8 mouse cellular contexts compared by ENCODE assay signal in the genomic region with DNA sequence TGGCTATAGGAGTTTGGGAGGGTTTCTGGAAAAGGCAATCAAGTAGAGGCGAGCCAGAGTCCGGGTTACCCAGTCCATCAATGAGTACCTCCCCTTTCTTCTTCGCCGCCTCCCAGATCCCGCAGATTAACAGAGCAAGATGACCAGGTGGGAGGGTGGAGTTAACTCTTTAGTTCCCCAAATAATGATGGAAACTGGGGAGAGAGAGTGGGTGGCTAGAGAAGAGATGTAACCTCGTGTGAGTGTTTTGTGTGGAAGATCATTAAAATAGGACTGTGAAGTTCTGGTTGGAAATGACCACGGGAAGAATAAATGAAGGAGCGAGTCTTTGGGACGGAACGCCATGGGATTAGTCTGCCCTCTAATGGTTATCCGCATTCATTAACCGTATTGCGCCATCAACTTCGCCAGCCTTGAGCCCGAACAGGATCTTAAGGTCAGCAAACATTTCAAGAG. TPM values are rescaled to one million over a fixed set of nuclear protein-coding genes. Genes with fewer than 3 reads are reported as not detected.
DNase-seq lines count a peak whose midpoint lies in the region; ATAC-seq and TF ChIP-seq lines count a peak whose summit lies in the region.

No protein-coding gene starts in this region.

- no peaks in the 10 kb centered on the region for H3K9me3 ChIP-seq in liver, embryonic 13.5 days (replicated peaks)
- no peaks in the 10 kb centered on the region for H3K9me3 ChIP-seq in neural tube, embryonic 12.5 days

- H3K4me3 ChIP-seq in heart, adult 2 months: peak overlapping the region; percentile 62
- H3K4me3 ChIP-seq in kidney, adult 2 months (ENCODE audit: insufficient read depth, low read depth, low read length): peak overlapping the region; percentile 57
- H3K4me3 ChIP-seq in liver, embryonic 13.5 days (replicated peaks): peak overlapping the region; percentile 55
- H3K4me3 ChIP-seq in neural tube, embryonic 12.5 days: peak overlapping the region; percentile 48

- H3K27ac ChIP-seq in heart, adult 2 months: peak overlapping the region; percentile 91
- H3K27ac ChIP-seq in kidney, adult 2 months (ENCODE audit: insufficient read depth, low read depth, low read length): no peak overlapping the region; the same call in 1 of the 2 replicates
- H3K27ac ChIP-seq in liver, embryonic 13.5 days: no peak overlapping the region
- H3K27ac ChIP-seq in neural tube, embryonic 12.5 days: no peak overlapping the region

- H3K27me3 ChIP-seq in heart, adult 2 months (ENCODE audit: control insufficient read depth, insufficient read depth, low read length): peaks cover 4% of the 10 kb centered on the region
- H3K27me3 ChIP-seq in kidney, adult 2 months (replicated peaks; ENCODE audit: control insufficient read depth, insufficient read depth, low read length): no peaks in the 10 kb centered on the region
- peaks cover 75% of the 10 kb centered on the region for H3K27me3 ChIP-seq in liver, embryonic 13.5 days
- peaks cover 44% of the 10 kb centered on the region for H3K27me3 ChIP-seq in neural tube, embryonic 12.5 days (replicated peaks)

- peak; percentile 92 for TF ChIP-seq CTCF in heart, adult 2 months (IDR thresholded peaks at IDR 0.05)
- TF ChIP-seq CTCF in kidney, adult 2 months (conservative IDR thresholded peaks at IDR 0.05; ENCODE audit: insufficient read depth, insufficient read length, low read depth, low read length): peak; percentile 94

- H3K36me3 ChIP-seq in heart, adult 2 months (ENCODE audit: control insufficient read depth, insufficient read depth, low read length): no peaks in the 10 kb centered on the region
- H3K36me3 ChIP-seq in kidney, adult 2 months (ENCODE audit: control insufficient read depth, insufficient read depth, low read length): no peaks in the 10 kb centered on the region
- no peaks in the 10 kb centered on the region for H3K36me3 ChIP-seq in liver, embryonic 13.5 days
- no peaks in the 10 kb centered on the region for H3K36me3 ChIP-seq in neural tube, embryonic 12.5 days

- intact Hi-C loops in heart, adult 2 months (cut with DNase I): loop anchor here (1.0 to 10.0 kb wide), 3 partner anchors 54 to 244 kb away; a partner anchor contains a TSS

- peak; percentile 87; the same call in 1 of the 2 replicates for TF ChIP-seq EP300 in heart, adult 2 months (IDR thresholded peaks at IDR 0.05; ENCODE audit: insufficient read depth, low read depth, low read length)

- no peaks in the 10 kb centered on the region; the same call in 1 of the 2 replicates for H3K79me2 ChIP-seq in heart, adult 2 months (replicated peaks; ENCODE audit: control insufficient read depth, insufficient read depth, low read length)

- peak overlapping the region; percentile 80 for H3K9ac ChIP-seq in heart, adult 2 months (ENCODE audit: low read depth, low read length)
- no peak overlapping the region for H3K9ac ChIP-seq in liver, embryonic 13.5 days
- H3K9ac ChIP-seq in neural tube, embryonic 12.5 days: 0 out of 2 replicates have a peak overlapping the region, but pooled peaks have one; percentile 56

- DNase-seq in CD4-positive helper T cell, adult 2 months (ENCODE audit: low read depth, low spot score): peak; percentile 32
- DNase-seq in adrenal gland, adult 2 months: peak; percentile 87
- DNase-seq in embryo, embryonic 11.5 days (ENCODE audit: low read depth, low spot score): peak; percentile 49
- DNase-seq in heart, adult 2 months: peak; percentile 52 to 73
- peak; percentile 86 for DNase-seq in kidney, adult 2 months
- no peak for DNase-seq in liver, embryonic 13.5 days

- no peak for TF ChIP-seq POLR2A in heart, adult 2 months (IDR thresholded peaks at IDR 0.05; ENCODE audit: insufficient read depth, low read depth, low read length)
- no peak for TF ChIP-seq POLR2A in kidney, adult 2 months (IDR thresholded peaks at IDR 0.05; ENCODE audit: low read depth, low read length)

- ATAC-seq in liver, embryonic 13.5 days (ENCODE audit: low read depth): peak; percentile 24; the same call in 1 of the 2 replicates
- peak; percentile 39 for ATAC-seq in neural tube, embryonic 12.5 days (ENCODE audit: low FRiP score, low read depth)
- ATAC-seq in activated CD4-positive, CD25-positive, alpha-beta regulatory T cell, adult 4 months: no peak

- WGBS in heart, adult 2 months: under 1% methylated on average over 15 of the region's 15 CpGs
- WGBS in kidney, adult 2 months: 0% methylated on average over 15 of the region's 15 CpGs
- under 1% methylated on average over 15 of the region's 15 CpGs for WGBS in liver, embryonic 13.5 days (ENCODE audit: insufficient replicate concordance)
- under 1% methylated on average over 15 of the region's 15 CpGs for WGBS in neural tube, embryonic 12.5 days

- peak overlapping the region; percentile 70 for H3K4me2 ChIP-seq in liver, embryonic 13.5 days
- peak overlapping the region; percentile 69 for H3K4me2 ChIP-seq in neural tube, embryonic 12.5 days (replicated peaks)

- no peaks in the 10 kb centered on the region for H3K4me1 ChIP-seq in heart, adult 2 months (ENCODE audit: control insufficient read depth, insufficient read depth, low read length)
- H3K4me1 ChIP-seq in kidney, adult 2 months (ENCODE audit: control insufficient read depth, insufficient read depth, low read length): no peaks in the 10 kb centered on the region
- H3K4me1 ChIP-seq in liver, embryonic 13.5 days (replicated peaks): peaks cover 15% of the 10 kb centered on the region
- H3K4me1 ChIP-seq in neural tube, embryonic 12.5 days: peaks cover 12% of the 10 kb centered on the region; the same call in 1 of the 2 replicates

RNA-seq across cellular contexts. Expression of a gene that starts 0.7 kb away (rescaled TPM):
- total RNA-seq in adrenal gland, adult 2 months (2021): 100 to 1,000 TPM; 193 to 290 TPM
- polyA plus RNA-seq in adrenal gland, adult 2 months (2012; rRNA removed): 367 and 435 TPM in 2 replicates
- 10 to 100 TPM; 16.1 to 16.3 TPM for total RNA-seq in heart, adult 2 months (2021)
- polyA plus RNA-seq in heart, adult 2 months (2012; rRNA removed): 35.0 and 47.5 TPM in 2 replicates
- 51.4 and 55.4 TPM in 2 replicates for polyA plus RNA-seq in kidney, adult 2 months (2012; rRNA removed)
- polyA plus RNA-seq in liver, embryonic 13.5 days (2015; fragmentation: Nextera tagmentation; extraction: Ambion mirVana): 4.0 TPM in 2 replicates
- polyA plus RNA-seq in neural tube, embryonic 12.5 days (2016; fragmentation: Nextera tagmentation; extraction: Ambion mirVana): 3.3 and 3.5 TPM in 2 replicates
- polyA plus RNA-seq in activated CD4-positive, CD25-positive, alpha-beta regulatory T cell, adult 4 months (2017; shearing (Covaris generic)): not detected

RNA-seq across cellular contexts. Expression of a gene that starts 9.6 kb away (rescaled TPM):
- 10 to 100 TPM; 52.3 to 54.4 TPM for total RNA-seq in adrenal gland, adult 2 months (2021)
- 8.6 and 10.2 TPM in 2 replicates for polyA plus RNA-seq in adrenal gland, adult 2 months (2012; rRNA removed)
- 10 to 100 TPM; 30.6 to 32.2 TPM for total RNA-seq in heart, adult 2 months (2021)
- polyA plus RNA-seq in heart, adult 2 months (2012; rRNA removed): 13.9 and 24.9 TPM in 2 replicates
- polyA plus RNA-seq in kidney, adult 2 months (2012; rRNA removed): 19.4 and 22.8 TPM in 2 replicates
- polyA plus RNA-seq in liver, embryonic 13.5 days (2015; fragmentation: Nextera tagmentation; extraction: Ambion mirVana): 75.0 and 85.0 TPM in 2 replicates
- polyA plus RNA-seq in neural tube, embryonic 12.5 days (2016; fragmentation: Nextera tagmentation; extraction: Ambion mirVana): 322 and 326 TPM in 2 replicates
- 100 to 1,000 TPM in 1 of 2 experiments, 10 to 100 TPM in 1; 99.7 to 101 TPM for polyA plus RNA-seq in activated CD4-positive, CD25-positive, alpha-beta regulatory T cell, adult 4 months (2017; shearing (Covaris generic))

RNA-seq across cellular contexts. Expression of a gene that starts 24.5 kb away (rescaled TPM):
- 10 to 100 TPM; 72.1 to 73.8 TPM for total RNA-seq in adrenal gland, adult 2 months (2021)
- 23.8 and 32.5 TPM in 2 replicates for polyA plus RNA-seq in adrenal gland, adult 2 months (2012; rRNA removed)
- 10 to 100 TPM; 60.0 to 71.3 TPM for total RNA-seq in heart, adult 2 months (2021)
- polyA plus RNA-seq in heart, adult 2 months (2012; rRNA removed): 50.7 and 89.1 TPM in 2 replicates
- polyA plus RNA-seq in kidney, adult 2 months (2012; rRNA removed): 20.7 and 25.3 TPM in 2 replicates
- polyA plus RNA-seq in liver, embryonic 13.5 days (2015; fragmentation: Nextera tagmentation; extraction: Ambion mirVana): 21.2 and 22.9 TPM in 2 replicates
- polyA plus RNA-seq in neural tube, embryonic 12.5 days (2016; fragmentation: Nextera tagmentation; extraction: Ambion mirVana): 81.7 and 87.0 TPM in 2 replicates
- 10 to 100 TPM; 48.3 to 56.3 TPM for polyA plus RNA-seq in activated CD4-positive, CD25-positive, alpha-beta regulatory T cell, adult 4 months (2017; shearing (Covaris generic))

RNA-seq across cellular contexts. Expression of a gene that starts 32.9 kb away (rescaled TPM):
- 10 to 100 TPM; 81.0 to 90.6 TPM for total RNA-seq in adrenal gland, adult 2 months (2021)
- polyA plus RNA-seq in adrenal gland, adult 2 months (2012; rRNA removed): 32.2 and 40.2 TPM in 2 replicates
- 10 to 100 TPM; 22.9 to 26.3 TPM for total RNA-seq in heart, adult 2 months (2021)
- polyA plus RNA-seq in heart, adult 2 months (2012; rRNA removed): 15.2 and 21.8 TPM in 2 replicates
- polyA plus RNA-seq in kidney, adult 2 months (2012; rRNA removed): 22.9 and 23.6 TPM in 2 replicates
- 10.0 and 11.7 TPM in 2 replicates for polyA plus RNA-seq in liver, embryonic 13.5 days (2015; fragmentation: Nextera tagmentation; extraction: Ambion mirVana)
- polyA plus RNA-seq in neural tube, embryonic 12.5 days (2016; fragmentation: Nextera tagmentation; extraction: Ambion mirVana): 38.1 and 40.5 TPM in 2 replicates
- polyA plus RNA-seq in activated CD4-positive, CD25-positive, alpha-beta regulatory T cell, adult 4 months (2017; shearing (Covaris generic)): 10 to 100 TPM; 13.8 to 17.2 TPM

RNA-seq across cellular contexts. Expression of a gene that starts 43.0 kb away (rescaled TPM):
- 100 to 1,000 TPM; 105 to 110 TPM for total RNA-seq in adrenal gland, adult 2 months (2021)
- polyA plus RNA-seq in adrenal gland, adult 2 months (2012; rRNA removed): 34.5 and 37.2 TPM in 2 replicates
- total RNA-seq in heart, adult 2 months (2021): 10 to 100 TPM; 90.0 to 93.0 TPM
- polyA plus RNA-seq in heart, adult 2 months (2012; rRNA removed): 30.4 and 51.4 TPM in 2 replicates
- polyA plus RNA-seq in kidney, adult 2 months (2012; rRNA removed): 26.6 and 36.6 TPM in 2 replicates
- polyA plus RNA-seq in liver, embryonic 13.5 days (2015; fragmentation: Nextera tagmentation; extraction: Ambion mirVana): 65.8 and 72.5 TPM in 2 replicates
- polyA plus RNA-seq in neural tube, embryonic 12.5 days (2016; fragmentation: Nextera tagmentation; extraction: Ambion mirVana): 211 and 215 TPM in 2 replicates
- 10 to 100 TPM; 43.5 to 67.8 TPM for polyA plus RNA-seq in activated CD4-positive, CD25-positive, alpha-beta regulatory T cell, adult 4 months (2017; shearing (Covaris generic))
